Mouse (Mus musculus): ENCODE data around the gene Nrl. TPM values are rescaled to one million over a fixed set of nuclear protein-coding genes. Genes with fewer than 3 reads are reported as not detected.

Nrl gene
- total and polyA plus RNA-seq, 2 experiments = not detected

GRCm38 (mm10) chr14:55507801-55508200 lies 17.0 kb downstream of the Nrl start:
- DNase-seq (ENCODE audit: extremely low read depth, low read depth, low spot score) = no peak
- Histone ChIP-seq H3K36me3 (ENCODE audit: control insufficient read depth, insufficient read depth, low read length) (no peaks in the 10 kb centered on the region), H3K27me3 (ENCODE audit: control insufficient read depth, insufficient read depth, low read length) (peaks cover 4% of the 10 kb centered on the region; the same call in 1 of the 2 replicates), H3K4me1 (ENCODE audit: control insufficient read depth, insufficient read depth, low read length) (no peaks in the 10 kb centered on the region), H3K9ac (ENCODE audit: low read depth, low read length) (no peak overlapping the region), H3K79me2 (ENCODE audit: control insufficient read depth, insufficient read depth, low read length) (no peaks in the 10 kb centered on the region), H3K4me3 (ENCODE audit: insufficient read depth, low read depth, low read length) (no peak overlapping the region), H3K27ac (replicated peaks; ENCODE audit: insufficient read depth, low read depth, low read length) (no peak overlapping the region)
- TF ChIP-seq CTCF (IDR thresholded peaks at IDR 0.05; ENCODE audit: low read depth, low read length) (no peak), POLR2A (IDR thresholded peaks at IDR 0.05; ENCODE audit: extremely low read depth, insufficient read depth, low read length) (no peak)
- 54% methylated on average over 7 of the region's 7 CpGs for WGBS

- TF ChIP-seq CTCF (IDR thresholded peaks at IDR 0.05; ENCODE audit: low read depth, low read length) (no peak), POLR2A (IDR thresholded peaks at IDR 0.05; ENCODE audit: extremely low read depth, insufficient read depth, low read length) (no peak)
- WGBS = 81% methylated on average over 9 of the region's 9 CpGs
- Histone ChIP-seq H3K36me3 (ENCODE audit: control insufficient read depth, insufficient read depth, low read length) (no peaks in the 10 kb centered on the region), H3K4me1 (ENCODE audit: control insufficient read depth, insufficient read depth, low read length) (no peaks in the 10 kb centered on the region), H3K27me3 (ENCODE audit: control insufficient read depth, insufficient read depth, low read length) (0 out of 2 replicates have a peak, but pooled peaks cover 2% of the 10 kb centered on the region), H3K27ac (replicated peaks; ENCODE audit: insufficient read depth, low read depth, low read length) (no peak overlapping the region), H3K4me3 (ENCODE audit: insufficient read depth, low read depth, low read length) (no peak overlapping the region), H3K79me2 (ENCODE audit: control insufficient read depth, insufficient read depth, low read length) (no peaks in the 10 kb centered on the region), H3K9ac (ENCODE audit: low read depth, low read length) (no peak overlapping the region)
- no peak for DNase-seq (ENCODE audit: extremely low read depth, low read depth, low spot score)
Measured at GRCm38 (mm10) chr14:55505612-55506011, 19.2 kb downstream of the Nrl start.

GRCm38 (mm10) chr14:55497449-55497821 lies 27.3 kb downstream of the Nrl start:
- Histone ChIP-seq H3K27me3 (ENCODE audit: control insufficient read depth, insufficient read depth, low read length) (no peaks in the 10 kb centered on the region), H3K36me3 (ENCODE audit: control insufficient read depth, insufficient read depth, low read length) (no peaks in the 10 kb centered on the region), H3K4me1 (ENCODE audit: control insufficient read depth, insufficient read depth, low read length) (no peaks in the 10 kb centered on the region), H3K9ac (ENCODE audit: low read depth, low read length) (no peak overlapping the region), H3K79me2 (ENCODE audit: control insufficient read depth, insufficient read depth, low read length) (no peaks in the 10 kb centered on the region), H3K27ac (replicated peaks; ENCODE audit: insufficient read depth, low read depth, low read length) (no peak overlapping the region), H3K4me3 (ENCODE audit: insufficient read depth, low read depth, low read length) (no peak overlapping the region)
- 33% methylated on average over 6 of the region's 6 CpGs for WGBS
- peak; percentile 38 for DNase-seq (ENCODE audit: extremely low read depth, low read depth, low spot score)
- peak; percentile 99 for TF ChIP-seq CTCF (IDR thresholded peaks at IDR 0.05; ENCODE audit: low read depth, low read length)
- no peak for TF ChIP-seq POLR2A (IDR thresholded peaks at IDR 0.05; ENCODE audit: extremely low read depth, insufficient read depth, low read length)

GRCm38 (mm10) chr14:55496761-55497448 lies 27.9 kb downstream of the Nrl start:
- TF ChIP-seq CTCF (IDR thresholded peaks at IDR 0.05; ENCODE audit: low read depth, low read length) (no peak), POLR2A (IDR thresholded peaks at IDR 0.05; ENCODE audit: extremely low read depth, insufficient read depth, low read length) (no peak)
- Histone ChIP-seq H3K27ac (replicated peaks; ENCODE audit: insufficient read depth, low read depth, low read length) (no peak overlapping the region), H3K9ac (ENCODE audit: low read depth, low read length) (no peak overlapping the region), H3K4me3 (ENCODE audit: insufficient read depth, low read depth, low read length) (no peak overlapping the region), H3K27me3 (ENCODE audit: control insufficient read depth, insufficient read depth, low read length) (no peaks in the 10 kb centered on the region; the same call in 1 of the 2 replicates), H3K4me1 (ENCODE audit: control insufficient read depth, insufficient read depth, low read length) (no peaks in the 10 kb centered on the region), H3K36me3 (ENCODE audit: control insufficient read depth, insufficient read depth, low read length) (no peaks in the 10 kb centered on the region), H3K79me2 (ENCODE audit: control insufficient read depth, insufficient read depth, low read length) (no peaks in the 10 kb centered on the region)
- 72% methylated on average over 16 of the region's 16 CpGs for WGBS
- DNase-seq (ENCODE audit: extremely low read depth, low read depth, low spot score) = no peak

- H3K79me2 ChIP-seq (ENCODE audit: control insufficient read depth, insufficient read depth, low read length) = no peaks in the 10 kb centered on the region
- no peak overlapping the region for H3K4me3 ChIP-seq (ENCODE audit: insufficient read depth, low read depth, low read length)
- H3K9ac ChIP-seq (ENCODE audit: low read depth, low read length) = no peak overlapping the region
- no peak for DNase-seq (ENCODE audit: extremely low read depth, low read depth, low spot score)
- H3K27me3 ChIP-seq (ENCODE audit: control insufficient read depth, insufficient read depth, low read length) = no peaks in the 10 kb centered on the region; the same call in 1 of the 2 replicates
- no peaks in the 10 kb centered on the region for H3K4me1 ChIP-seq (ENCODE audit: control insufficient read depth, insufficient read depth, low read length)
- TF ChIP-seq CTCF (IDR thresholded peaks at IDR 0.05; ENCODE audit: low read depth, low read length) = no peak
- no peak for TF ChIP-seq POLR2A (IDR thresholded peaks at IDR 0.05; ENCODE audit: extremely low read depth, insufficient read depth, low read length)
- no peaks in the 10 kb centered on the region for H3K36me3 ChIP-seq (ENCODE audit: control insufficient read depth, insufficient read depth, low read length)
- H3K27ac ChIP-seq (replicated peaks; ENCODE audit: insufficient read depth, low read depth, low read length) = no peak overlapping the region
- WGBS = 74% methylated on average over 18 of the region's 20 CpGs
Measured at GRCm38 (mm10) chr14:55495509-55496240, 29.1 kb downstream of the Nrl start.

All from liver, adult 2 months (tissue).